8 mouse cellular contexts compared by ENCODE assay signal in the genomic region with DNA sequence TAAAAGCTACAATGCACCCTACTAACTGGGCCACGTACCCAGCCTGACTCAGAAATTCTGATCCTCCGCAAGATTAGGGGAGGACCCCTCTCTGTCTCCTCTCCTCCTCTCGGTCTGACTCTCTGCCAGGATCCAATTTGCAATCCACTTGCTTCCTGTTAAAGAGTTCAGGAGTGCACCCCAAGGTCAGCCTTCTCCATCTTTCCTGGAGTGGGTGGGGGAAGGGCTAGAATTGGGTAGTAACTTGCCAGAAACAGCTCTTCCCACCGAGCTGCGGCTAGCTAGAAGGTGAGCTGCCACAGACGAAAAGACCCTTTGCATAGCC. TPM values are rescaled to one million over a fixed set of nuclear protein-coding genes. Genes with fewer than 3 reads are reported as not detected.
DNase-seq lines count a peak whose midpoint lies in the region; ATAC-seq and TF ChIP-seq lines count a peak whose summit lies in the region.

No protein-coding gene starts in this region.

- peak overlapping the region; percentile 73 for H3K4me2 ChIP-seq in intestine, embryonic 14.5 days (ENCODE audit: low read length)
- H3K4me2 ChIP-seq in lung, embryonic 14.5 days: peak overlapping the region; percentile 85

- peaks cover 15% of the 10 kb centered on the region for H3K4me1 ChIP-seq in cerebellum, adult 2 months (ENCODE audit: control insufficient read depth, insufficient read depth, low read length)
- peaks cover 16 to 17% of the 10 kb centered on the region in 2 experiments; a peak in 3 of 4 replicates for H3K4me1 ChIP-seq in ES-E14 (ENCODE audit: control insufficient read depth in 2 of 2, insufficient read depth in 2 of 2, low read length in 2 of 2, poor library complexity in 1 of 2)
- peaks cover 53% of the 10 kb centered on the region for H3K4me1 ChIP-seq in forebrain, embryonic 10.5 days
- H3K4me1 ChIP-seq in intestine, embryonic 14.5 days (replicated peaks; ENCODE audit: control insufficient read depth, insufficient read depth, low read length): peaks cover 6% of the 10 kb centered on the region; the same call in 1 of the 2 replicates
- H3K4me1 ChIP-seq in lung, embryonic 14.5 days (ENCODE audit: insufficient read depth): no peaks in the 10 kb centered on the region

- no peaks in the 10 kb centered on the region for H3K27me3 ChIP-seq in cerebellum, adult 2 months (ENCODE audit: control insufficient read depth, insufficient read depth, low read length)
- peaks cover 25% of the 10 kb centered on the region for H3K27me3 ChIP-seq in forebrain, embryonic 10.5 days (ENCODE audit: poor library complexity, severe bottlenecking)
- H3K27me3 ChIP-seq in intestine, embryonic 14.5 days (replicated peaks; ENCODE audit: control insufficient read depth, insufficient read depth, low read length): no peaks in the 10 kb centered on the region
- H3K27me3 ChIP-seq in lung, embryonic 14.5 days (ENCODE audit: insufficient read depth, low read length): no peaks in the 10 kb centered on the region

- TF ChIP-seq CTCF in cerebellum, adult 2 months (IDR thresholded peaks at IDR 0.05; ENCODE audit: borderline replicate concordance, insufficient read depth, low read depth, low read length): no peak
- TF ChIP-seq CTCF in lung, embryonic 14.5 days (IDR thresholded peaks at IDR 0.05; ENCODE audit: low read depth): no peak

- TF ChIP-seq POLR2A in cerebellum, adult 2 months (IDR thresholded peaks at IDR 0.05; ENCODE audit: borderline replicate concordance, insufficient read depth, low read length): no peak

- 35% methylated on average over 6 of the region's 6 CpGs for WGBS in cerebellum, adult 2 months
- 3% methylated on average over 6 of the region's 6 CpGs for WGBS in forebrain, embryonic 10.5 days
- WGBS in intestine, embryonic 14.5 days: 4% methylated on average over 6 of the region's 6 CpGs
- 4% methylated on average over 6 of the region's 6 CpGs for WGBS in lung, embryonic 14.5 days

- peak overlapping the region; percentile 65 for H3K9ac ChIP-seq in ES-E14 (ENCODE audit: insufficient read depth, low read depth, low read length, poor library complexity, severe bottlenecking)
- H3K9ac ChIP-seq in intestine, embryonic 14.5 days (ENCODE audit: low read length): peak overlapping the region; percentile 66
- H3K9ac ChIP-seq in lung, embryonic 14.5 days: peak overlapping the region; percentile 46

- no peaks in the 10 kb centered on the region for H3K36me3 ChIP-seq in ES-E14 (ENCODE audit: control insufficient read depth, insufficient read depth, low read length, poor library complexity, severe bottlenecking)
- H3K36me3 ChIP-seq in forebrain, embryonic 10.5 days (replicated peaks): no peaks in the 10 kb centered on the region
- no peaks in the 10 kb centered on the region for H3K36me3 ChIP-seq in intestine, embryonic 14.5 days (ENCODE audit: control insufficient read depth, insufficient read depth, low read length)
- no peaks in the 10 kb centered on the region for H3K36me3 ChIP-seq in lung, embryonic 14.5 days (ENCODE audit: insufficient read depth)

- H3K9me3 ChIP-seq in ES-E14 (ENCODE audit: control insufficient read depth, insufficient read depth, low read depth, low read length): no peaks in the 10 kb centered on the region
- H3K9me3 ChIP-seq in forebrain, embryonic 10.5 days: no peaks in the 10 kb centered on the region
- H3K9me3 ChIP-seq in intestine, embryonic 14.5 days (ENCODE audit: control insufficient read depth, low read length): no peaks in the 10 kb centered on the region
- no peaks in the 10 kb centered on the region for H3K9me3 ChIP-seq in lung, embryonic 14.5 days (ENCODE audit: low read depth, low read length)

- ATAC-seq in cerebellum, adult (ENCODE audit: insufficient number of reproducible peaks, low FRiP score, low TSS enrichment): no peak
- 0 out of 2 replicates have a peak, but pooled peaks have one; percentile 30 for ATAC-seq in intestine, embryonic 14.5 days (replicated peaks; ENCODE audit: low FRiP score, low TSS enrichment, low read depth)
- ATAC-seq in lung, embryonic 14.5 days (ENCODE audit: insufficient read depth): peak; percentile 6; the same call in 1 of the 2 replicates

- DNase-seq in cerebellum, adult 2 months: peak in 1 of 2 experiments; percentile 50
- peak; percentile 75 for DNase-seq in ES-E14 (ENCODE audit: low read depth, low spot score)
- DNase-seq in forebrain, embryonic 10.5 days (ENCODE audit: extremely low spot score, low spot score): peak; percentile 51
- DNase-seq in intestine, embryonic 14.5 days (ENCODE audit: low spot score): no peak
- peak; percentile 72 for DNase-seq in lung, embryonic 14.5 days
- DNase-seq in retina, postnatal 1 day: peak; percentile 63
- DNase-seq in thymus, postnatal 25 days: no peak

- H3K4me3 ChIP-seq in cerebellum, adult 2 months (replicated peaks; ENCODE audit: insufficient read depth, low read depth, low read length): peak overlapping the region; percentile 47
- peak overlapping the region; percentile 65 to 73 for H3K4me3 ChIP-seq in ES-E14 (ENCODE audit: insufficient read depth in 1 of 2, low read depth in 1 of 2, low read length in 2 of 2, poor library complexity in 1 of 2, severe bottlenecking in 1 of 2)
- peak overlapping the region; percentile 68 for H3K4me3 ChIP-seq in forebrain, embryonic 10.5 days
- peak overlapping the region; percentile 79 for H3K4me3 ChIP-seq in intestine, embryonic 14.5 days (ENCODE audit: low read depth, low read length)
- peak overlapping the region; percentile 62 for H3K4me3 ChIP-seq in lung, embryonic 14.5 days (ENCODE audit: low read depth, low read length)

- in situ Hi-C loops in ES-E14 (cut with MboI; ENCODE audit: low sequenced_read_pairs in 2 of 2, unreplicated experiment in 2 of 2): loop anchor here in 1 of 2 experiments (10.0 kb wide), 1 partner anchor 115 kb away; no protein-coding TSS in a partner anchor

- H3K27ac ChIP-seq in cerebellum, adult 2 months (ENCODE audit: insufficient read depth, low read length): peak overlapping the region; percentile 77; the same call in 1 of the 2 replicates
- peak overlapping the region; percentile 98 for H3K27ac ChIP-seq in ES-E14 (ENCODE audit: insufficient read depth, low read depth, low read length, poor library complexity, severe bottlenecking)
- peak overlapping the region; percentile 88 for H3K27ac ChIP-seq in forebrain, embryonic 10.5 days
- peak overlapping the region; percentile 85 for H3K27ac ChIP-seq in intestine, embryonic 14.5 days (ENCODE audit: low read depth)
- peak overlapping the region; percentile 96 for H3K27ac ChIP-seq in lung, embryonic 14.5 days (ENCODE audit: low read depth)

TF ChIP-seq in ES-E14, 5 proteins besides CTCF, POLR2A, EP300 and RAD21:
- no peak for TF ChIP-seq MAFK (IDR thresholded peaks at IDR 0.05; ENCODE audit: insufficient read depth, low read depth, low read length)
- TF ChIP-seq CHD2 (IDR thresholded peaks at IDR 0.05; ENCODE audit: low read depth, low read length): peak; percentile 64; the same call in 1 of the 2 replicates
- no peak for TF ChIP-seq ZC3H11A (IDR thresholded peaks at IDR 0.05; ENCODE audit: borderline replicate concordance, low read depth, low read length)

RNA-seq across cellular contexts. Expression of a gene that starts 4.8 kb away (rescaled TPM):
- 40.3 and 40.6 TPM in 2 replicates for polyA plus RNA-seq in cerebellum, adult 2 months (2012; rRNA removed)
- total RNA-seq in ES-E14 (2012; rRNA removed): 19.4 and 21.6 TPM in 2 replicates
- polyA plus RNA-seq in forebrain, embryonic 10.5 days (2016; fragmentation: Nextera tagmentation; extraction: Ambion mirVana): 7.1 and 7.3 TPM in 2 replicates
- 7.2 and 8.4 TPM in 2 replicates for polyA plus RNA-seq in intestine, embryonic 14.5 days (2014; fragmentation: Nextera tagmentation; extraction: Ambion mirVana)
- 7.0 and 7.2 TPM in 2 replicates for polyA plus RNA-seq in lung, embryonic 14.5 days (2014; fragmentation: Nextera tagmentation; extraction: Ambion mirVana)

Comparison
In these comparisons a context has a peak if more than half of its experiments do, and no peak if none do; other contexts are left out.
1. DNase-seq: peak in ES-E14 (single experiment), forebrain, embryonic 10.5 days (single experiment), lung, embryonic 14.5 days (single experiment) and retina, postnatal 1 day (single experiment); none in intestine, embryonic 14.5 days (single experiment) and thymus, postnatal 25 days (single experiment).
2. Peak in every context shown above with its lines, with median percentiles within 50 percentile points of each other: H3K27ac ChIP-seq, H3K4me3 ChIP-seq and H3K9ac ChIP-seq.